Mouse (Mus musculus) kidney, postnatal 0 days (tissue): ENCODE measurements around the gene Wwp2. TPM values are rescaled to one million over a fixed set of nuclear protein-coding genes. Genes with fewer than 3 reads are reported as not detected.

Experiments used
- ATAC-seq: fragments of 200-750 bp; cut with Nextera tagmentation; replicated peaks from 2 replicates; pipeline ENCODE4 v1.8.0; 2017; ENCODE audit warnings: low read depth, moderate number of reproducible peaks, moderate TSS enrichment, moderate library complexity; ENCODE audit not compliant: low FRiP score
- DNase-seq: peaks from one replicate; pipeline ENCODE4 v3.0.0-alpha.2; 2016; ENCODE audit warnings: low spot score
- H3K27ac ChIP-seq: fragments of 300-500 bp; sonication (generic); 2 replicates; pipeline ENCODE4 v1.5.1; 2014; ENCODE audit warnings: mild to moderate bottlenecking
- H3K27me3 ChIP-seq: fragments of 300-500 bp; sonication (generic); 2 replicates; pipeline ENCODE4 v1.6.1; 2014; ENCODE audit warnings: low read length, mixed read lengths; ENCODE audit not compliant: insufficient read depth
- H3K36me3 ChIP-seq: fragments of 300-500 bp; sonication (generic); 2 replicates; pipeline ENCODE4 v1.6.1; 2014; ENCODE audit warnings: low read length, mixed read lengths; ENCODE audit not compliant: insufficient read depth
- H3K4me1 ChIP-seq: fragments of 300-500 bp; sonication (generic); replicated peaks from 2 replicates; pipeline ENCODE4 v1.6.1; 2014; ENCODE audit warnings: antibody characterized with exemption, low read length, mixed read lengths; ENCODE audit not compliant: insufficient read depth
- H3K4me2 ChIP-seq: fragments of 300-500 bp; sonication (generic); 2 replicates; pipeline ENCODE4 v1.6.1; 2014; ENCODE audit warnings: mild to moderate bottlenecking, low read length, moderate library complexity, mixed read lengths
- H3K4me3 ChIP-seq: fragments of 300-500 bp; sonication (generic); replicated peaks from 2 replicates; pipeline ENCODE4 v1.5.1; 2014; ENCODE audit warnings: low read depth, low read length
- H3K9ac ChIP-seq: fragments of 300-500 bp; sonication (generic); 2 replicates; pipeline ENCODE4 v1.6.1; 2014; ENCODE audit warnings: low read depth, low read length
- H3K9me3 ChIP-seq: fragments of 300-500 bp; sonication (generic); replicated peaks from 2 replicates; pipeline ENCODE4 v1.6.1; 2016; ENCODE audit warnings: low read length, inconsistent platforms, mixed read lengths
- CTCF ChIP-seq: IDR thresholded peaks from 2 replicates; pipeline ENCODE4 v1.5.1; 2016; ENCODE audit warnings: antibody characterized with exemption, low read depth, mild to moderate bottlenecking, moderate library complexity
- WGBS: fragments of 180-500 bp; shearing (Covaris S2); extraction: QIAGEN DNeasy Blood & Tissue Kit; methylation state at CpG from one replicate; pipeline ENCODE4 v1.1.7; 2014; 5-methylcytosine and 5-hydroxymethylcytosine counted together
- polyA plus RNA-seq: library from polyadenylated mRNA; unstranded; fragments of >200 nt; fragmentation: Nextera tagmentation; extraction: Ambion mirVana; gene quantifications from 2 replicates; pipeline ENCODE4 v1.2.1, GENCODE M21; 2015

Wwp2 gene
- polyA plus RNA-seq, 1 experiment from 2014 or later = 38.9 TPM

- Histone ChIP-seq H3K9me3 (no peaks in the 10 kb centered on the region), H3K4me2 (peak within 1 kb of the TSS; percentile 86), H3K36me3 (peaks cover 17% of the 10 kb centered on the region), H3K27ac (peak within 1 kb of the TSS; percentile 69), H3K4me3 (peak within 1 kb of the TSS; percentile 86), H3K4me1 (peaks cover 5% of the 10 kb centered on the region; the same call in 1 of the 2 replicates), H3K27me3 (no peaks in the 10 kb centered on the region), H3K9ac (peak within 1 kb of the TSS; percentile 79)
- TF ChIP-seq CTCF = peak; percentile 99
- WGBS = 1% methylated on average over 48 of the region's 50 CpGs
- ATAC-seq = peak; percentile 99
- peak; percentile 98 for DNase-seq
Observed at GRCm38 (mm10) chr8:107424597-107425229, 11.5 kb upstream of the Wwp2 start, which contains the start of gene Nob1. Gene Nob1, minus strand, starts transcription at chr8:107425051.

GRCm38 (mm10) chr8:107425230-107425597 lies 11.0 kb upstream of the Wwp2 start:
- Histone ChIP-seq H3K4me1 (peaks cover 5% of the 10 kb centered on the region; the same call in 1 of the 2 replicates), H3K9me3 (no peaks in the 10 kb centered on the region), H3K4me2 (peak overlapping the region; percentile 86), H3K9ac (no peak overlapping the region), H3K27ac (no peak overlapping the region), H3K4me3 (no peak overlapping the region), H3K36me3 (peaks cover 13% of the 10 kb centered on the region), H3K27me3 (no peaks in the 10 kb centered on the region)
- TF ChIP-seq CTCF = no peak
- DNase-seq (no peak), ATAC-seq (no peak)
- WGBS = 51% methylated on average over 8 of the region's 8 CpGs

GRCm38 (mm10) chr8:107430821-107431220 lies 5.3 kb upstream of the Wwp2 start:
- WGBS = 62% methylated on average over 8 of the region's 8 CpGs
- no peak for TF ChIP-seq CTCF
- H3K4me1 ChIP-seq = no peaks in the 10 kb centered on the region
- H3K4me2 ChIP-seq = no peak overlapping the region
- no peak for ATAC-seq
- no peak for DNase-seq
- H3K9me3 ChIP-seq = no peaks in the 10 kb centered on the region
- no peak overlapping the region for H3K4me3 ChIP-seq
- no peaks in the 10 kb centered on the region for H3K27me3 ChIP-seq
- no peak overlapping the region for H3K9ac ChIP-seq
- H3K27ac ChIP-seq = no peak overlapping the region
- no peaks in the 10 kb centered on the region for H3K36me3 ChIP-seq

- Histone ChIP-seq H3K27me3 (no peaks in the 10 kb centered on the region), H3K4me1 (no peaks in the 10 kb centered on the region), H3K4me3 (peak overlapping the region; percentile 75), H3K27ac (peak overlapping the region; percentile 92), H3K9ac (peak overlapping the region; percentile 88; the same call in 1 of the 2 replicates), H3K4me2 (peak overlapping the region; percentile 87), H3K9me3 (no peaks in the 10 kb centered on the region), H3K36me3 (no peaks in the 10 kb centered on the region)
- DNase-seq (peak; percentile 22), ATAC-seq (no peak)
- 36% methylated on average over 11 of the region's 11 CpGs for WGBS
- TF ChIP-seq CTCF = no peak
Observed at GRCm38 (mm10) chr8:107435421-107435961, 674 bp upstream of the Wwp2 start.

- H3K9ac ChIP-seq = peak overlapping the region; percentile 88
- peak; percentile 38 for DNase-seq
- H3K4me3 ChIP-seq = peak overlapping the region; percentile 75
- WGBS = 7% methylated on average over 16 of the region's 16 CpGs
- no peaks in the 10 kb centered on the region for H3K9me3 ChIP-seq
- peak overlapping the region; percentile 92 for H3K27ac ChIP-seq
- peak overlapping the region; percentile 87 for H3K4me2 ChIP-seq
- peak; percentile 6; the same call in 1 of the 2 replicates for ATAC-seq
- no peaks in the 10 kb centered on the region for H3K27me3 ChIP-seq
- H3K4me1 ChIP-seq = no peaks in the 10 kb centered on the region
- no peaks in the 10 kb centered on the region for H3K36me3 ChIP-seq
- no peak for TF ChIP-seq CTCF
Observed at GRCm38 (mm10) chr8:107436841-107437421, 766 bp downstream of the Wwp2 start.

GRCm38 (mm10) chr8:107437711-107438110 lies 1.5 kb downstream of the Wwp2 start:
- Histone ChIP-seq H3K4me3 (no peak overlapping the region), H3K9me3 (no peaks in the 10 kb centered on the region), H3K27ac (0 out of 2 replicates have a peak overlapping the region, but pooled peaks have one; percentile 92), H3K4me1 (no peaks in the 10 kb centered on the region), H3K9ac (no peak overlapping the region), H3K4me2 (peak overlapping the region; percentile 87; the same call in 1 of the 2 replicates), H3K27me3 (no peaks in the 10 kb centered on the region), H3K36me3 (no peaks in the 10 kb centered on the region)
- TF ChIP-seq CTCF = no peak
- ATAC-seq (peak; percentile 40), DNase-seq (peak; percentile 24)
- 62% methylated on average over 2 of the region's 2 CpGs for WGBS
